Mouse (Mus musculus) heart, adult 2 months (tissue): ENCODE results near the gene Klk6. TPM values are rescaled to one million over a fixed set of nuclear protein-coding genes. Genes with fewer than 3 reads are reported as not detected.

Source experiments
- DNase-seq, 2 experiments: peaks; one replicate each; pipeline ENCODE4 v3.0.0; 2021
- H3K27ac ChIP-seq: fragments of 200-600 bp; 2 replicates; pipeline ENCODE4 v1.8.1; 2022
- H3K27me3 ChIP-seq: fragments of 200-500 bp; 2 replicates; pipeline ENCODE4 v1.6.1; 2012; ENCODE audit warnings: mild to moderate bottlenecking, low read length, inconsistent platforms, mixed read lengths; ENCODE audit not compliant: control insufficient read depth, insufficient read depth
- H3K36me3 ChIP-seq: fragments of 200-500 bp; 2 replicates; pipeline ENCODE4 v1.6.1; 2012; ENCODE audit warnings: low read length, inconsistent platforms; ENCODE audit not compliant: control insufficient read depth, insufficient read depth
- H3K4me1 ChIP-seq: fragments of 200-500 bp; 2 replicates; pipeline ENCODE4 v1.6.1; 2011; ENCODE audit warnings: low read length; ENCODE audit not compliant: control insufficient read depth, insufficient read depth
- H3K4me3 ChIP-seq: fragments of 200-600 bp; 2 replicates; pipeline ENCODE4 v1.8.1; 2022
- H3K79me2 ChIP-seq: fragments of 200-500 bp; replicated peaks from 2 replicates; pipeline ENCODE4 v1.6.1; 2012; ENCODE audit warnings: mild to moderate bottlenecking, inconsistent platforms, low read length, moderate library complexity, mixed read lengths; ENCODE audit not compliant: control insufficient read depth, insufficient read depth
- H3K9ac ChIP-seq: fragments of 200-500 bp; 2 replicates; pipeline ENCODE4 v1.6.1; 2012; ENCODE audit warnings: low read depth, mild to moderate bottlenecking, control low read depth, inconsistent platforms, low read length, mixed read lengths
- CTCF ChIP-seq: fragments of 200-600 bp; IDR thresholded peaks from 2 replicates; pipeline ENCODE4 v1.8.1; 2022; ENCODE audit warnings: antibody characterized with exemption, mild to moderate bottlenecking, moderate library complexity
- EP300 ChIP-seq: fragments of 200-500 bp; IDR thresholded peaks from 2 replicates; pipeline ENCODE4 v1.6.1; 2011; ENCODE audit warnings: low read depth, low read length, control low read depth; ENCODE audit not compliant: insufficient read depth
- POLR2A ChIP-seq: fragments of 200-500 bp; IDR thresholded peaks from 2 replicates; pipeline ENCODE4 v1.6.1; 2011; ENCODE audit warnings: mild to moderate bottlenecking, low read depth, low read length, control low read depth; ENCODE audit not compliant: insufficient read depth
- WGBS: fragments of 180-500 bp; shearing (Covaris S2); methylation state at CpG from one replicate; pipeline ENCODE4 v1.1.7; 2018; 5-methylcytosine and 5-hydroxymethylcytosine counted together
- intact Hi-C: fragments of 180-260 bp; cut with DNase I; formaldehyde crosslinking; loops from one replicate; pipeline ENCODE4 v1.15.1; 2025
- polyA plus RNA-seq: library from polyadenylated mRNA; depleted of rRNA; stranded (reverse); fragments of >200 nt; gene quantifications from 2 replicates; pipeline ENCODE4 v1.2.3, GENCODE M21; 2012; rRNA removed
- total RNA-seq, 2 experiments: library from RNA; stranded (reverse); gene quantifications; 2 replicates each; pipeline ENCODE4 v1.2.3; 2021

The Klk6 gene
- total and polyA plus RNA-seq, 3 experiments = not detected

- H3K79me2 ChIP-seq = no peaks in the 10 kb centered on the region
- 27% methylated on average over 1 of the region's 1 CpGs for WGBS
- no peaks in the 10 kb centered on the region for H3K27me3 ChIP-seq
- no peak overlapping the region for H3K9ac ChIP-seq
- intact Hi-C loops = no loop called here
- no peak for DNase-seq
- no peaks in the 10 kb centered on the region for H3K36me3 ChIP-seq
- TF ChIP-seq EP300 = no peak
- no peak for TF ChIP-seq POLR2A
- TF ChIP-seq CTCF = no peak
- no peak overlapping the region for H3K4me3 ChIP-seq
- no peaks in the 10 kb centered on the region for H3K4me1 ChIP-seq
- no peak overlapping the region for H3K27ac ChIP-seq
These were observed 54.0 kb downstream of the Klk6 start for GRCm38 (mm10) chr7:43878281-43878680.

GRCm38 (mm10) chr7:43880912-43881311 is 56.6 kb downstream of the Klk6 start, which contains the start of gene Klk4:
Gene Klk4, plus strand, starts transcription at chr7:43881160.
- Histone ChIP-seq H3K27ac (no peak within 1 kb of the TSS), H3K27me3 (no peaks in the 10 kb centered on the region), H3K36me3 (no peaks in the 10 kb centered on the region), H3K9ac (no peak within 1 kb of the TSS), H3K79me2 (no peaks in the 10 kb centered on the region), H3K4me3 (no peak within 1 kb of the TSS), H3K4me1 (no peaks in the 10 kb centered on the region)
- intact Hi-C loops = no loop called here
- DNase-seq = no peak
- TF ChIP-seq CTCF (no peak), POLR2A (no peak), EP300 (no peak)
- 5% methylated on average over 3 of the region's 3 CpGs for WGBS

Other genes starting within 250 kb of the Klk6 start
- gene Zfp719, start 244.9 kb upstream of the Klk6 start, total RNA-seq = 1 to 10 TPM; 3.8 to 5.9 TPM
- gene Zfp719, start 244.9 kb upstream of the Klk6 start, polyA plus RNA-seq = 1.4 and 3.3 TPM in 2 replicates
- gene Zfp819, start 217.3 kb upstream of the Klk6 start, total RNA-seq = not detected
- not detected in 2 replicates for gene Zfp819, start 217.3 kb upstream of the Klk6 start, polyA plus RNA-seq
- gene Ceacam18, start 189.8 kb upstream of the Klk6 start, total RNA-seq = not detected
- gene Ceacam18, start 189.8 kb upstream of the Klk6 start, polyA plus RNA-seq = not detected in 2 replicates
- gene Siglece, start 164.3 kb upstream of the Klk6 start, total RNA-seq = 1 to 10 TPM; 1.6 to 1.9 TPM
- gene Siglece, start 164.3 kb upstream of the Klk6 start, polyA plus RNA-seq = 1.7 and 2.1 TPM in 2 replicates
- gene Ctu1, start 152.5 kb upstream of the Klk6 start, total RNA-seq = 1 to 10 TPM; 3.1 to 3.2 TPM
- 2.5 and 3.2 TPM in 2 replicates for gene Ctu1, start 152.5 kb upstream of the Klk6 start, polyA plus RNA-seq
- gene Klk14, start 134.1 kb upstream of the Klk6 start, total RNA-seq = under 1 TPM in 1 of 2 experiments, not detected in 1; 0.30 TPM
- 0.44 and 0.45 TPM in 2 replicates for gene Klk14, start 134.1 kb upstream of the Klk6 start, polyA plus RNA-seq
- gene Klk13, start 111.9 kb upstream of the Klk6 start, total RNA-seq = not detected
- gene Klk13, start 111.9 kb upstream of the Klk6 start, polyA plus RNA-seq = 0.18 and 0.35 TPM in 2 replicates
- not detected for gene Klk12, start 55.6 kb upstream of the Klk6 start, total RNA-seq
- gene Klk12, start 55.6 kb upstream of the Klk6 start, polyA plus RNA-seq = not detected in 2 replicates
- under 1 TPM; 0.25 to 0.44 TPM for gene Klk11, start 49.9 kb upstream of the Klk6 start, total RNA-seq
- gene Klk11, start 49.9 kb upstream of the Klk6 start, polyA plus RNA-seq = 0.20 and 0.78 TPM in 2 replicates
- under 1 TPM; 0.27 to 0.65 TPM for gene Klk10, start 43.5 kb upstream of the Klk6 start, total RNA-seq
- 0.70 and 1.8 TPM in 2 replicates for gene Klk10, start 43.5 kb upstream of the Klk6 start, polyA plus RNA-seq
- gene Klk9, start 32.6 kb upstream of the Klk6 start, total RNA-seq = not detected
- 0.12 TPM in 2 replicates for gene Klk9, start 32.6 kb upstream of the Klk6 start, polyA plus RNA-seq
- gene Klk8, start 26.9 kb upstream of the Klk6 start, total RNA-seq = 10 to 100 TPM; 10.6 TPM
- 8.5 and 9.0 TPM in 2 replicates for gene Klk8, start 26.9 kb upstream of the Klk6 start, polyA plus RNA-seq
- gene Klk7, start 13.2 kb upstream of the Klk6 start, total RNA-seq = not detected
- gene Klk7, start 13.2 kb upstream of the Klk6 start, polyA plus RNA-seq = 0.08 TPM in 1 of 2 replicates, not detected in the other
- gene Klk5, start 17.5 kb downstream of the Klk6 start, total RNA-seq = not detected
- not detected in 2 replicates for gene Klk5, start 17.5 kb downstream of the Klk6 start, polyA plus RNA-seq
- not detected for gene Klk4, start 56.7 kb downstream of the Klk6 start, total RNA-seq
- gene Klk4, start 56.7 kb downstream of the Klk6 start, polyA plus RNA-seq = not detected in 2 replicates
- gene Klk15, start 109.2 kb downstream of the Klk6 start, total RNA-seq = not detected
- gene Klk15, start 109.2 kb downstream of the Klk6 start, polyA plus RNA-seq = not detected in 2 replicates
- not detected for gene Klk1b8, start 126.2 kb downstream of the Klk6 start, total RNA-seq
- gene Klk1b8, start 126.2 kb downstream of the Klk6 start, polyA plus RNA-seq = not detected in 2 replicates
- gene Klk1b1, start 142.3 kb downstream of the Klk6 start, total RNA-seq = not detected
- not detected in 2 replicates for gene Klk1b1, start 142.3 kb downstream of the Klk6 start, polyA plus RNA-seq
- gene Klk1b9, start 151.6 kb downstream of the Klk6 start, total RNA-seq = not detected
- gene Klk1b9, start 151.6 kb downstream of the Klk6 start, polyA plus RNA-seq = not detected in 2 replicates
- gene Klk1b11, start 171.4 kb downstream of the Klk6 start, total RNA-seq = not detected
- gene Klk1b11, start 171.4 kb downstream of the Klk6 start, polyA plus RNA-seq = not detected in 2 replicates
- 1 to 10 TPM; 1.5 to 2.6 TPM for gene Klk1b26, start 187.7 kb downstream of the Klk6 start, total RNA-seq
- 0.15 and 0.90 TPM in 2 replicates for gene Klk1b26, start 187.7 kb downstream of the Klk6 start, polyA plus RNA-seq
- gene Klk1b27, start 227.8 kb downstream of the Klk6 start, total RNA-seq = not detected
- gene Klk1b27, start 227.8 kb downstream of the Klk6 start, polyA plus RNA-seq = not detected in 2 replicates